Mouse (Mus musculus) spleen, adult 2 months (tissue): ENCODE measurements at regions not wholly inside any gene's neighbourhood (a gene's known extent, or its start where the extent isn't known, plus 50 kb on each side); places are given as distances from the start of the nearest gene placed in this dataset.

Source experiments
- DNase-seq, 2 experiments: peaks; one replicate each; pipeline versions ENCODE4 v3.0.0 to v3.0.0-alpha.2; 2012 to 2021; ENCODE audit warnings: low spot score in 2 of 2, low read depth in 1 of 2
- H3K27ac ChIP-seq: fragments of 200-500 bp; 2 replicates; pipeline ENCODE4 v1.5.1; 2012; ENCODE audit warnings: low read length, inconsistent platforms; ENCODE audit not compliant: insufficient read depth
- H3K27me3 ChIP-seq: fragments of 200-500 bp; 2 replicates; pipeline ENCODE4 v1.6.1; 2012; ENCODE audit warnings: mild to moderate bottlenecking, moderate library complexity, low read length, inconsistent platforms; ENCODE audit not compliant: control insufficient read depth, insufficient read depth
- H3K36me3 ChIP-seq: fragments of 200-500 bp; 2 replicates; pipeline ENCODE4 v1.6.1; 2012; ENCODE audit warnings: mild to moderate bottlenecking, low read length, inconsistent platforms; ENCODE audit not compliant: control insufficient read depth, insufficient read depth
- H3K4me1 ChIP-seq: fragments of 200-500 bp; 2 replicates; pipeline ENCODE4 v1.6.1; 2011; ENCODE audit warnings: inconsistent platforms; ENCODE audit not compliant: control insufficient read depth, insufficient read depth, insufficient read length
- H3K4me3 ChIP-seq: fragments of 200-500 bp; 2 replicates; pipeline ENCODE4 v1.5.1; 2011; ENCODE audit warnings: mild to moderate bottlenecking, inconsistent platforms; ENCODE audit not compliant: insufficient read depth, insufficient read length; ENCODE audit errors: extremely low read depth
- CTCF ChIP-seq: fragments of 200-500 bp; IDR thresholded peaks from 2 replicates; pipeline ENCODE4 v1.5.1; 2011; ENCODE audit warnings: mild to moderate bottlenecking, inconsistent platforms; ENCODE audit not compliant: insufficient read depth, insufficient read length, insufficient replicate concordance; ENCODE audit errors: extremely low read depth
- POLR2A ChIP-seq: fragments of 200-500 bp; IDR thresholded peaks from 2 replicates; pipeline ENCODE4 v1.6.1; 2011; ENCODE audit warnings: low read depth, low read length, inconsistent platforms
- WGBS: fragments of 180-500 bp; shearing (Covaris S2); methylation state at CpG from one replicate; pipeline ENCODE4 v1.1.7; 2018; 5-methylcytosine and 5-hydroxymethylcytosine counted together

DNA sequence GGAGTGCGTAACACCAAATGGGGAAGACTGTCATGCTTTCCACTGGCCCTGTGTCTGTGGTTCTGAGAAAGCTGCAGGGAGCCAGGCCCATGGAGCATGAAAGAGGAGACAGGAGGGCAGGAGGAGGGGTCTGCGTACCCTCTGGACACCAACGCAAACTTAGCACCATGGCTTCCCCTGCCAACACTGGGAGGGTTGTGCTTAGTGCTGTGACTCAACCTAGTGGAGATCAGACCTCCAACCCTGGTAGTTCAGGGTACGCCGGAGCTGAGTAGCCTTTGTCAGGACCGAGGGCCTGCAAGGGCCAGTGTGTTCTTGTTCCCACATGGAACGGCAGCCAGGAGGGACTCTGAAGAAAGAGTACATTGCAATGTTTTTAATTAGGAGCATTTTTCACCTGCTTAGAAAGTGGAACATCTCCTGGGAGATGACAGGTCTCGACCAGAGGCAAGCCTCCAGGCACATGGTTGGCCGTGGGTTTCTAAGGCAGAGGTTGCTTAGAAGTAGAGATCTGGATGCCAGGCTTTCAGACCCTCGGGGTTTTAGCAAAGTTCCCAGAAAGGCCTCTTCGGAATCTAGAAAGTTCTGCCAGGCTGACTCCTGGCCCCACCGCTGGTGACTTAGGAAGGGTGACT, 73.4 kb upstream of the Irf2bp2 start:
- peaks cover 21% of the 10 kb centered on the region; the same call in 1 of the 2 replicates for H3K4me1 ChIP-seq
- peak overlapping the region; percentile 78 for H3K27ac ChIP-seq
- H3K4me3 ChIP-seq: no peak overlapping the region
- DNase-seq: no peak
- TF ChIP-seq POLR2A (no peak), CTCF (no peak)
- H3K27me3 ChIP-seq: no peaks in the 10 kb centered on the region
- H3K36me3 ChIP-seq: no peaks in the 10 kb centered on the region
- 65% methylated on average over 12 of the region's 12 CpGs for WGBS

GRCm38 (mm10) chr8:126666327-126667085, 72.7 kb upstream of the Irf2bp2 start:
- peak; percentile 86 to 93 for DNase-seq
- TF ChIP-seq POLR2A (no peak), CTCF (no peak)
- Histone ChIP-seq H3K4me1 (peaks cover 26% of the 10 kb centered on the region; the same call in 1 of the 2 replicates), H3K27me3 (no peaks in the 10 kb centered on the region), H3K4me3 (peak overlapping the region; percentile 16; the same call in 1 of the 2 replicates), H3K27ac (peak overlapping the region; percentile 78), H3K36me3 (no peaks in the 10 kb centered on the region)
- WGBS: 1% methylated on average over 15 of the region's 15 CpGs

- TF ChIP-seq POLR2A (no peak), CTCF (no peak)
- Histone ChIP-seq H3K4me1 (peaks cover 33% of the 10 kb centered on the region; the same call in 1 of the 2 replicates), H3K4me3 (no peak overlapping the region; the same call in 1 of the 2 replicates), H3K27me3 (no peaks in the 10 kb centered on the region), H3K27ac (peak overlapping the region; percentile 60), H3K36me3 (no peaks in the 10 kb centered on the region)
- DNase-seq: no peak
- WGBS: 19% methylated on average over 18 of the region's 18 CpGs
Observed at GRCm38 (mm10) chr8:126665581-126666241, 71.9 kb upstream of the Irf2bp2 start.

- H3K27ac ChIP-seq: no peak overlapping the region
- no peak overlapping the region for H3K4me3 ChIP-seq
- DNase-seq: no peak
- WGBS: 86% methylated on average over 5 of the region's 5 CpGs
- peaks cover 33% of the 10 kb centered on the region; the same call in 1 of the 2 replicates for H3K4me1 ChIP-seq
- no peaks in the 10 kb centered on the region for H3K27me3 ChIP-seq
- TF ChIP-seq POLR2A (no peak), CTCF (no peak)
- no peaks in the 10 kb centered on the region for H3K36me3 ChIP-seq
Observed at GRCm38 (mm10) chr8:126664891-126665290, 71.1 kb upstream of the Irf2bp2 start.

DNA sequence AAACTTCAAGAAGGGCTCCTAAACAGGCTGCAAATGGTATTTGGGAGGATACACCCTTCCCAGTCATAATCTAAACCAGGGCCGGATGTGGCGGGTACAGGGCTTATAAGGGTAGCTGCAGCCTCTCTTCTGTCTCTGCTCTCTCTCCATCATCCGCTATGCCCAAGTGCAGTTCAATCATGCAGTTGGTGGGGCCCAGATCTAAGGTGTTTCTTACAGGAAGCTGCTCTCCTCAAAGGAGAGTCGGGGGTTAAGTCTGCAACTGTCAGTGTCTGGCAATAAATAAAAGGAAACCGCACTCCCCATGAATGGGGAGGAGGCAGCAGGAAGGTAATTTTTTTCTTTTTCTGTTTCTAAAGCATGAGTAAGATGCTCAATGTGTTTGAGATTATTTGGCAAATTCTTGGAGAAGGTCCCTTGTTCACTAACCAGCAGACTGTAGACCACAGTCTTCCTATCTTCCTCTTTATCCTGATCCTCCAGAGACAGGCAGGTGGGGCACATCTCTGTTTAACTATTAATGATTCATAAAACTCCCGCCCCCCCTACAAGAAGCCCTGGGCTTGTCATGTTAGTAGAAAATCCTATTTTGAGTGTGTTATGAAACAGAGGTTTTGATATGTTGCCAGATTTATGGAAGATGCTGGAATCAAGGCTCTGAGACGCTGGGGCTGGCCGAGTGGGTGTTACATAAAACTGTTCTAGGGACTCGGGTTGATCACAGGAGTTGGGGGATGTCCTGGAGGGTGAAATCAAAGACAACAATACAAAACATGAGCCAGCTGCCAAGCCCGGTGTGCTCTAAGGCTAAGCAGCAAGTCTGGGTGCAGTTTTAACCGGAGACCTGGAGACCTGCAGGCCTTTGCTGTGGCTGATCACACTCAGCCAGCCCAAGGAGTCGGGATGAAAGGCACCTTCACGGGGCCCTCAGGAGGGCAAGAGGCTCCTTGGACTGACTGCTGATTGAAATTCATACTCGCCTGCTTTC, 69.3 kb upstream of the Irf2bp2 start:
- TF ChIP-seq POLR2A (no peak), CTCF (no peak)
- Histone ChIP-seq H3K4me1 (peaks cover 33% of the 10 kb centered on the region; the same call in 1 of the 2 replicates), H3K36me3 (no peaks in the 10 kb centered on the region), H3K4me3 (no peak overlapping the region), H3K27me3 (no peaks in the 10 kb centered on the region), H3K27ac (peak overlapping the region; percentile 51)
- DNase-seq: peak; percentile 37 to 65
- whole genome bisulfite sequencing: 23% methylated on average over 14 of the region's 14 CpGs

- Histone ChIP-seq H3K36me3 (no peaks in the 10 kb centered on the region), H3K4me3 (no peak overlapping the region), H3K27ac (peak overlapping the region; percentile 46), H3K27me3 (no peaks in the 10 kb centered on the region), H3K4me1 (peaks cover 29% of the 10 kb centered on the region; the same call in 1 of the 2 replicates)
- WGBS: 64% methylated on average over 5 of the region's 5 CpGs
- no peak for DNase-seq
- TF ChIP-seq CTCF (no peak), POLR2A (no peak)
Observed at GRCm38 (mm10) chr8:126662151-126662550, 68.4 kb upstream of the Irf2bp2 start.
